Mouse (Mus musculus): ENCODE data around the gene Mars. TPM values are rescaled to one million over a fixed set of nuclear protein-coding genes. Genes with fewer than 3 reads are reported as not detected.

The Mars gene
- total and polyA plus RNA-seq, 3 experiments = 36.6 to 47.7 (median 42.6) TPM

DNA sequence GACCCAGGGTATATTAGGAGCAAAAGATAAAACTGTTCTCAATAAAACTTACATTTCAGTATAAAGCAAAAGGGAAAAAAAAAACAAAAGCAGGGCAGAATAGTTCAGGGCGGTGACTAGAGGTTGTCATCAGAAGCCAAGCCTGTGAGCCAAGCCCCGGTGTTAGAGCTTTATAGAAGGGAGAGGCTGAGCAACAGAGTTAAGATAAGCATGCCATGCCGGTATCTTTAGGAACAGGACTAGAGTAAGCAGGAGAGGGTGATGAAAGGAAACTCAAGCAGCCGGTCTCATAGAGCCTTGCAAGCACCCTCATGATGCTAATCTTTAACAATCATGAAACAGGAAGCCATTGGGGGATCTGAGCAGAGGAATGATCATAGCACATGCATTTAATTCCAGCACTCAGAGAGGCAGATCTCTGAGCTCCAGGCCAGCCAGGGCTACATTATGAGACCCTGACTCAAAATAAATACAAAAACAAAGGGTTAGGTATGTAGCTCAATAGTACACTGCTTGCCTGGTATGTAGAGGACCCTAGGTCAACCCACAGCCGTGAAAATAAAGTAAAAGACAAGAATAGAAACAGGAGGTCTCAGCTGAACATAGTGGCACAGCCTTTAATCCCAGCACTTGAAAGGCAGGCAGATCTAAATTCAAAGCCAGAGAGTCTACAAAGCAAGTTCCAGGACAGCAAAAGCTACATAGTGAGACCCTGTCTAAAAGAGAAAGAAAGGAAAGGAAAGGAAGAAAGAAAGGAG is 19.5 kb downstream of the Mars start:
- Histone ChIP-seq H3K4me3 (peak overlapping the region; percentile 72), H3K27ac (peak overlapping the region; percentile 92), H3K27me3 (ENCODE audit: control insufficient read depth, insufficient read depth, low read length) (no peaks in the 10 kb centered on the region), H3K79me2 (replicated peaks; ENCODE audit: control insufficient read depth, insufficient read depth, low read length) (no peaks in the 10 kb centered on the region), H3K4me1 (ENCODE audit: control insufficient read depth, insufficient read depth, low read length) (peaks cover 23% of the 10 kb centered on the region), H3K36me3 (ENCODE audit: control insufficient read depth, insufficient read depth, low read length) (peaks cover 26% of the 10 kb centered on the region), H3K9ac (ENCODE audit: low read depth, low read length) (peak overlapping the region; percentile 48)
- DNase-seq = no peak
- WGBS = 5% methylated on average over 5 of the region's 5 CpGs
- intact Hi-C loops (cut with DNase I) = loop anchor here (1.0 to 2.0 kb wide), 2 partner anchors 19 to 44 kb away; partner anchors contain the start of gene Mars
- TF ChIP-seq POLR2A (IDR thresholded peaks at IDR 0.05; ENCODE audit: insufficient read depth, low read depth, low read length) (no peak), CTCF (IDR thresholded peaks at IDR 0.05) (no peak), EP300 (IDR thresholded peaks at IDR 0.05; ENCODE audit: insufficient read depth, low read depth, low read length) (no peak)

DNA sequence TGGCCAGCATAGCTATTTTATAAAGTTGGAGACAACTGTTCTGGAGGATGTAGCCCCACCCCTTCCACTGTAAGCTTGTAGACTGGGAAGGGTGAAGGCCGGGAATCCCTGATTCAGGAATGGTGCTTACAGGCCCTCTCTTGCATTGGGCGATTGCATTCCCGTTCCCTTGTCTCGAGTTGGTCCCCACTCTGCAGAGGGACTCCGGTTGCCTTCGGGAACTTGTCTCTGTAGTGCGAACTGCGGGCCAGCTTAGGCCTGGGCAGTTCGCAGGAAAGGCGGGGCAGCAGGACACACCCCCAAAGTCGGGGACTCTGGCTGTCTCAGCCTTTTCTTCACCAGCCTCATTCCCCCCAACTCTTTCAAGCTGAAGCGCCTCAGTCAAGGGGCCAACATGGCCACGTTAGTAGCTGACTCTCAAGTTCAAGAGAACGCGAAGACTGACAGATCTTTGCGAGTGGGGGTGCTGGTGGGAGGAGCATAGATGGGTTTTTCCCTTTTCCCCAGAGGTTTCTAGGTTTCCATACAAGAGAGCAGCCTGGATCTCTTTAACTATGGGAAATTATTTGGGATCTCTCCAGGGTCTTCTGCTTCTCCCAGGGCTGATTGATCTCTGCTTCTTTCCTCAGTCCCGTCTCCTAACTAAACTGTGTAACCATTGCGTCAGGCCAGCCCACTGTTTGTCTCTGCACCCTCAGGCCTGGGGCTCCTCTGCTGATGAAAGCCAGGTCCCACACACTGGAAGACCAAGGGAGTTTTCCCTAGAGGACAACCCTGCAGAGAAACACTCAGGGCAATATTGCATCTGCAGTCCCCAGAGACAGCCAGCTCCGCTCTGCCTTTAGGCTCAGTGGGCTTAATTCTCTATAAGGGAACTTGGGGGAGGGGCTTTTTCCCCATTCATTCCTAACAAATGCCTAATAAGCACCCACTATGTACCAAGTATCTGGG is 20.4 kb downstream of the Mars start:
- H3K36me3 ChIP-seq (ENCODE audit: control insufficient read depth, insufficient read depth, low read length) = peaks cover 21% of the 10 kb centered on the region
- intact Hi-C loops (cut with DNase I) = loop anchor here (2.0 kb wide), 1 partner anchor 20 kb away; the partner anchor contains the start of gene Mars
- no peaks in the 10 kb centered on the region for H3K79me2 ChIP-seq (replicated peaks; ENCODE audit: control insufficient read depth, insufficient read depth, low read length)
- 2% methylated on average over 19 of the region's 19 CpGs for WGBS
- peak overlapping the region; percentile 80 for H3K9ac ChIP-seq (ENCODE audit: low read depth, low read length)
- peak overlapping the region; percentile 92 for H3K27ac ChIP-seq
- peak overlapping the region; percentile 72 for H3K4me3 ChIP-seq
- DNase-seq = peak; percentile 81 to 82
- no peaks in the 10 kb centered on the region for H3K27me3 ChIP-seq (ENCODE audit: control insufficient read depth, insufficient read depth, low read length)
- TF ChIP-seq EP300 (IDR thresholded peaks at IDR 0.05; ENCODE audit: insufficient read depth, low read depth, low read length) (peak; percentile 51; the same call in 1 of the 2 replicates), POLR2A (IDR thresholded peaks at IDR 0.05; ENCODE audit: insufficient read depth, low read depth, low read length) (no peak)
- peaks cover 25% of the 10 kb centered on the region for H3K4me1 ChIP-seq (ENCODE audit: control insufficient read depth, insufficient read depth, low read length)

DNA sequence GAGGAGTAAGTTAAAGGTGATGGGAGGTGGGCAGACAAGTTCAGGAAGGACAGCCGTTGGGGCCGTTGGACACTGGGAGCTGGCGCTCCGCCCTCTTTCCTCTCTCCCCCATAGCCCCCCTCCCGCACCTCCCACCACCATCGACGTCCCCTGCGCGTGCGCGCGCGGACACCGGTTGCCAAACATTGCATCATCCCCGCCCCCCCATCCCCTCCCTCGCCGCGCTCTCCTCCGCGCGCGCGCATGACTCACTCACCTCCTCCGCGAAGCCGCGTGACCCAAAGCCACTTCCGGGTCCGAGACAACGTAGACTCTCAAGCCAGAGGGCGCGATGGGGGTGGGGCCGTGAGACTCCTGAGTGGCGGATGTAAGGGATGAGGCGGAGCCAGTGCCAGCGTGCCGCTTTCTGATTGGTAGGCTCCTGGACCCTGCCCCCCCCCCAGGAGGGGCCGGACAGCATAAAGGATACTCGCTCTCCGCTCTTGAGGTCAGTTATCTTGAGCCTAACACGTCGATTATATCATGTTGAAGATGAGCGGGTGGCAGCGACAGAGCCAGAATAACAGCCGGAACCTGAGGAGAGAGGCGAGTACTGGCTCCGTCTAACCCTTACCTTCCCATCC is 21.2 kb downstream of the Mars start:
- DNase-seq = peak; percentile 99 to 100
- under 1% methylated on average over 47 of the region's 47 CpGs for WGBS

DNA sequence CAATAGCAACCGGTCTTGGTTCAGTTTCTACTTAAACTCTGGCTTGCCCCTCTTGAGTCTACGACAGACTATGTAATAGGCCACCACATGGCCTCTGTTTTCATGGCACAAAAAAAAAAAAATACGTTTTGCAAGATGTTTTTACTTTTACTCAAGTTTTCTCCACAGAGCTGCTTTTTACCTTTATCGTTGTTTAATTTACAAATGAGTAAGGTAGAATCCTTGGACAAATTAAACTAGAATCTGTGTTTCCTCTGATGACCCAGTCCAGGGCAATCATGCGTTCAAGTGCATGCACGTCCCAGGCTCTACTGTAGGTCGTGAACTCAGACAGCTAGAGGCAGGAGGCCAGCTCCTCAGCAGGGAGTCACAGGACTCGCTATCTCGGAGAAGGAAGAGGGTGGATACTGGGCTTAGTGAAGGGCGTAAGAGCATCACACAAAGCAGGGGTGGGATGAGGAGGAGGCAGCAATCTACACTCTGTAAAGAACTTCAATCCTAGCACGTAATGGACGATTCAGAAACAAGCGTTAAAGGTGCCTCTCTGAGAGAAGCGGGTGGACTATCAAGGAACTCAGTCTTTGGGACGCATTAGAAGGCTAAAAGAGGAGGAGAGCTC is 21.9 kb downstream of the Mars start:
- peak overlapping the region; percentile 93 for H3K27ac ChIP-seq
- TF ChIP-seq CTCF (IDR thresholded peaks at IDR 0.05) (no peak), POLR2A (IDR thresholded peaks at IDR 0.05; ENCODE audit: insufficient read depth, low read depth, low read length) (peak; percentile 49), EP300 (IDR thresholded peaks at IDR 0.05; ENCODE audit: insufficient read depth, low read depth, low read length) (peak; percentile 89)
- peak overlapping the region; percentile 65 for H3K9ac ChIP-seq (ENCODE audit: low read depth, low read length)
- H3K4me3 ChIP-seq = peak overlapping the region; percentile 87
- peak; percentile 73 to 82 for DNase-seq
- peaks cover 22% of the 10 kb centered on the region for H3K4me1 ChIP-seq (ENCODE audit: control insufficient read depth, insufficient read depth, low read length)
- intact Hi-C loops (cut with DNase I) = loop anchor here (2.0 kb wide), 1 partner anchor 21 kb away; the partner anchor contains the start of gene Mars
- under 1% methylated on average over 15 of the region's 15 CpGs for WGBS
- peaks cover 13% of the 10 kb centered on the region for H3K36me3 ChIP-seq (ENCODE audit: control insufficient read depth, insufficient read depth, low read length)
- no peaks in the 10 kb centered on the region for H3K27me3 ChIP-seq (ENCODE audit: control insufficient read depth, insufficient read depth, low read length)
- H3K79me2 ChIP-seq (replicated peaks; ENCODE audit: control insufficient read depth, insufficient read depth, low read length) = no peaks in the 10 kb centered on the region

More for the DNA sequence above, 21.2 kb downstream of the Mars start:
- peak overlapping the region; percentile 87 for H3K4me3 ChIP-seq
- H3K4me1 ChIP-seq (ENCODE audit: control insufficient read depth, insufficient read depth, low read length) = peaks cover 25% of the 10 kb centered on the region
- no peak for TF ChIP-seq CTCF (IDR thresholded peaks at IDR 0.05)
- TF ChIP-seq POLR2A (IDR thresholded peaks at IDR 0.05; ENCODE audit: insufficient read depth, low read depth, low read length) = peak; percentile 100
- TF ChIP-seq EP300 (IDR thresholded peaks at IDR 0.05; ENCODE audit: insufficient read depth, low read depth, low read length) = peak; percentile 72; the same call in 1 of the 2 replicates
- peaks cover 17% of the 10 kb centered on the region for H3K36me3 ChIP-seq (ENCODE audit: control insufficient read depth, insufficient read depth, low read length)
- intact Hi-C loops (cut with DNase I) = loop anchor here (2.0 kb wide), 1 partner anchor 20 kb away; the partner anchor contains the start of gene Mars
- no peaks in the 10 kb centered on the region for H3K79me2 ChIP-seq (replicated peaks; ENCODE audit: control insufficient read depth, insufficient read depth, low read length)
- H3K27ac ChIP-seq = peak overlapping the region; percentile 93
- H3K27me3 ChIP-seq (ENCODE audit: control insufficient read depth, insufficient read depth, low read length) = no peaks in the 10 kb centered on the region
- H3K9ac ChIP-seq (ENCODE audit: low read depth, low read length) = peak overlapping the region; percentile 80
